21 mouse cellular contexts compared by ENCODE assay signal in the genomic region with DNA sequence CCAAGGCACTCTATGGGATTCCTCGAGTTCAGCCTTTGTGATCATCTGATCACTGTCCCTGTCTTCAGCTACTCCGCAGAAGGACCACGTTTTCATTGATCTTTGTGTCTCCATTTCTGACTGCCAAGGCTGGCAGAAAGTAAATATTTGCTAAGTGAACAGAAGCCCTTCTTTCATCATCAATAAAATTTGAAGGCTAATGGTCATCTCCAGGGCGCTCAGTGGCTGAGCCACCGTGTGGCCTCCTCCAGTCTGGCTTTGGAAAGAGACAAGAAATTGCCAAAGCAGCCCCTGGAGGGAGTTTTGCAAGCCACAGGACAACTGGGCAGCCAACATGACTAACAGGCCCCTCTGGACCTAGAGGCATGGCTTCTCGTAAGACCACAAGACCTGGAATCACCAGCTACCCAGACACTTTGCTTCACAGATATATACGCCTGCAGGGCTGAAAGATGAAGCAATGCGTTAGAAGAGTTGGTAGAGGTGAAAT. TPM values are rescaled to one million over a fixed set of nuclear protein-coding genes. Genes with fewer than 3 reads are reported as not detected.
A peak's percentile ranks its signal among the peaks of the same experiment; 100 is the strongest.
DNase-seq lines count a peak whose midpoint lies in the region; ATAC-seq and TF ChIP-seq lines count a peak whose summit lies in the region.
"Had no signal": no experiment of that assay in that cellular context is flagged by ENCODE, and none has a peak within 500 bp of the region (broad histone marks: within the 10 kb centered on the region; RNA-seq: fewer than 3 reads in every experiment).

No protein-coding gene starts in this region.

- no peak for ATAC-seq in hindbrain, postnatal 0 days
- ATAC-seq: activated CD4-positive, CD25-positive, alpha-beta regulatory T cell, adult 4 months; CD4-positive, CD25-positive, alpha-beta regulatory T cell, adult 4 months; forebrain, embryonic 13.5 days; forebrain, postnatal 0 days; intestine, embryonic 16.5 days; Patski had no signal

- H3K27me3 ChIP-seq in heart, embryonic 10.5 days (ENCODE audit: insufficient read depth, poor library complexity, severe bottlenecking): 0 out of 2 replicates have a peak, but pooled peaks cover 3% of the 10 kb centered on the region
- no peaks in the 10 kb centered on the region; the same call in 1 of the 2 replicates for H3K27me3 ChIP-seq in E14TG2a.4 (ENCODE audit: insufficient read depth, low read length)
- H3K27me3 ChIP-seq in hindbrain, postnatal 0 days (ENCODE audit: insufficient read depth, low read length): no peaks in the 10 kb centered on the region
- H3K27me3 ChIP-seq: forebrain, embryonic 13.5 days; heart, embryonic 12.5 days; hindbrain, embryonic 13.5 days; Patski had no signal

- H3K9ac ChIP-seq in hindbrain, postnatal 0 days (replicated peaks; ENCODE audit: low read length): no peak overlapping the region
- H3K9ac ChIP-seq: forebrain, embryonic 13.5 days; forebrain, postnatal 0 days; heart, embryonic 12.5 days; hindbrain, embryonic 13.5 days had no signal

- peaks cover 47% of the 10 kb centered on the region for H3K4me1 ChIP-seq in heart, embryonic 10.5 days
- H3K4me1 ChIP-seq in E14TG2a.4 (replicated peaks; ENCODE audit: low read depth, low read length): peaks cover 45% of the 10 kb centered on the region
- H3K4me1 ChIP-seq in brown adipose tissue, adult 24 weeks (ENCODE audit: control insufficient read depth, insufficient read depth, insufficient read length, low read length): peaks cover 41% of the 10 kb centered on the region
- H3K4me1 ChIP-seq in hindbrain, postnatal 0 days (ENCODE audit: insufficient read depth, low read length): 0 out of 2 replicates have a peak, but pooled peaks cover 7% of the 10 kb centered on the region
- H3K4me1 ChIP-seq: forebrain, embryonic 13.5 days; hindbrain, embryonic 13.5 days had no signal

- 0 out of 2 replicates have a peak, but pooled peaks have one; percentile 3 for TF ChIP-seq CTCF in E14TG2a.4 (conservative IDR thresholded peaks at IDR 0.05; ENCODE audit: low read length)
- TF ChIP-seq CTCF in hindbrain, postnatal 0 days (IDR thresholded peaks at IDR 0.05; ENCODE audit: low read depth): no peak

- no peaks in the 10 kb centered on the region for H3K36me3 ChIP-seq in heart, embryonic 10.5 days
- no peaks in the 10 kb centered on the region for H3K36me3 ChIP-seq in E14TG2a.4 (ENCODE audit: insufficient read depth, low read length)
- H3K36me3 ChIP-seq in hindbrain, postnatal 0 days (ENCODE audit: insufficient read depth, low read length): no peaks in the 10 kb centered on the region
- H3K36me3 ChIP-seq: embryonic facial prominence, embryonic 10.5 days; heart, embryonic 12.5 days; hindbrain, embryonic 13.5 days had no signal

- 82% methylated on average over 8 of the region's 8 CpGs for WGBS in heart, embryonic 10.5 days
- 80% methylated on average over 8 of the region's 8 CpGs for WGBS in hindbrain, postnatal 0 days

- H3K4me2 ChIP-seq in hindbrain, postnatal 0 days (ENCODE audit: low read depth, low read length): no peak overlapping the region
- H3K4me2 ChIP-seq: forebrain, embryonic 13.5 days; heart, embryonic 12.5 days; hindbrain, embryonic 13.5 days had no signal

- no peak for DNase-seq in heart, embryonic 10.5 days (ENCODE audit: low spot score)
- DNase-seq in heart, postnatal 10 days: no peak
- DNase-seq in 3T3-L1 (ENCODE audit: low read depth, low spot score): peak; percentile 39
- DNase-seq in hindbrain, postnatal 0 days (ENCODE audit: low spot score): no peak
- DNase-seq in heart, postnatal 25 days (ENCODE audit: low spot score): no peak
- DNase-seq in cerebellum, postnatal 25 days: no peak
- DNase-seq: B cell, adult 2 months; forebrain, postnatal 0 days; gastrocnemius, postnatal 14 days; heart, adult 11 months; kidney, adult 2 months had no signal

- no peaks in the 10 kb centered on the region for H3K9me3 ChIP-seq in heart, embryonic 10.5 days
- no peaks in the 10 kb centered on the region for H3K9me3 ChIP-seq in E14TG2a.4 (ENCODE audit: low read length)
- H3K9me3 ChIP-seq in hindbrain, postnatal 0 days (ENCODE audit: low read length): no peaks in the 10 kb centered on the region
- H3K9me3 ChIP-seq: embryonic facial prominence, embryonic 10.5 days; forebrain, embryonic 13.5 days; heart, embryonic 12.5 days; hindbrain, embryonic 13.5 days had no signal

- intact Hi-C loops in heart, postnatal 10 days (cut with DNase I): no loop called here
- intact Hi-C loops in heart, postnatal 25 days (cut with DNase I): no loop called here

- peak overlapping the region; percentile 52; the same call in 1 of the 2 replicates for H3K27ac ChIP-seq in heart, embryonic 10.5 days
- H3K27ac ChIP-seq in brown adipose tissue, adult 24 weeks (replicated peaks; ENCODE audit: low read depth, low read length): peak overlapping the region; percentile 90
- H3K27ac ChIP-seq in hindbrain, postnatal 0 days: no peak overlapping the region
- H3K27ac ChIP-seq: embryonic facial prominence, embryonic 10.5 days; forebrain, embryonic 13.5 days; hindbrain, embryonic 13.5 days had no signal

- no peak overlapping the region for H3K4me3 ChIP-seq in heart, embryonic 10.5 days
- H3K4me3 ChIP-seq in E14TG2a.4 (replicated peaks; ENCODE audit: low read length): no peak overlapping the region
- no peak overlapping the region for H3K4me3 ChIP-seq in brown adipose tissue, adult 24 weeks (ENCODE audit: insufficient read depth, low read depth, low read length)
- no peak overlapping the region for H3K4me3 ChIP-seq in hindbrain, postnatal 0 days (ENCODE audit: low read length)
- H3K4me3 ChIP-seq: embryonic facial prominence, embryonic 10.5 days; forebrain, embryonic 13.5 days; heart, embryonic 12.5 days; hindbrain, embryonic 13.5 days had no signal

RNA-seq across cellular contexts. Expression of a gene that starts 11.3 kb away (rescaled TPM):
- 11.6 and 18.2 TPM in 2 replicates for polyA plus RNA-seq in heart, embryonic 10.5 days (2016; fragmentation: Nextera tagmentation; extraction: Ambion mirVana)
- total RNA-seq in heart, postnatal 10 days (2021): 1 to 10 TPM in 1 of 2 experiments, under 1 TPM in 1; 0.77 to 2.5 TPM
- 8.5 and 29.6 TPM in 2 replicates for polyA plus RNA-seq in brown adipose tissue, adult 24 weeks (2012; ENCODE audit: insufficient read depth, insufficient read length, missing spikeins)
- 14.5 and 15.3 TPM in 2 replicates for total RNA-seq in hindbrain, postnatal 0 days (2014; rRNA removed)
- 12.6 and 12.9 TPM in 2 replicates for polyA plus RNA-seq in hindbrain, postnatal 0 days (2015; fragmentation: Nextera tagmentation; extraction: Ambion mirVana)
- 1 to 10 TPM; 1.6 to 3.0 TPM for total RNA-seq in heart, postnatal 25 days (2021)
